Mouse (Mus musculus): ENCODE measurements at regions not wholly inside any gene's neighbourhood (a gene's known extent, or its start where the extent isn't known, plus 50 kb on each side); places are given as distances from the start of the nearest gene placed in this dataset.

DNA sequence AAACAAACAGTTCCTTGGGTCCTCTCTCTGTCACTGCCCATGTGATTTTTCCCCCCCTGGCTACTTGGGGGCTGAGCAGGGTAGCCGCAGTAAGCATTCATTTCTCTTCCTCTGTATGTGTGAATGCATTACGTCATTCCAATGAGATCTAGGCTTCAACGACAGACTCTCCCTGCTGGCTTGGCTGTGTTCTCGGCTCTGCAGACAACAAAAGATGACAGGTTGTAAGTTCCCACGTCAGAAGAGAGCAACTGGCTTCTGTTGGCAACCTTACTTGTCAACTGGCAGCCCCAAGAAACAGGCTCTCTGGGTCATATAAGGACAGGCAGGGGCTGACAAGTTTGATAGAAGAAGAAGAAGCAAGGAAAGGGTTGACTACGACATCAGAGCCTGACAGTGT lies 423.4 kb downstream of the Sorl1 start:
- Histone ChIP-seq H3K9me3 (replicated peaks) (no peaks in the 10 kb centered on the region), H3K27ac (no peak overlapping the region), H3K27me3 (replicated peaks) (no peaks in the 10 kb centered on the region), H3K4me2 (no peak overlapping the region), H3K4me1 (no peaks in the 10 kb centered on the region), H3K4me3 (no peak overlapping the region), H3K36me3 (no peaks in the 10 kb centered on the region), H3K9ac (no peak overlapping the region)
- 38% methylated on average over 6 of the region's 6 CpGs for WGBS (ENCODE audit: insufficient replicate concordance)
- ATAC-seq, result no peak

DNA sequence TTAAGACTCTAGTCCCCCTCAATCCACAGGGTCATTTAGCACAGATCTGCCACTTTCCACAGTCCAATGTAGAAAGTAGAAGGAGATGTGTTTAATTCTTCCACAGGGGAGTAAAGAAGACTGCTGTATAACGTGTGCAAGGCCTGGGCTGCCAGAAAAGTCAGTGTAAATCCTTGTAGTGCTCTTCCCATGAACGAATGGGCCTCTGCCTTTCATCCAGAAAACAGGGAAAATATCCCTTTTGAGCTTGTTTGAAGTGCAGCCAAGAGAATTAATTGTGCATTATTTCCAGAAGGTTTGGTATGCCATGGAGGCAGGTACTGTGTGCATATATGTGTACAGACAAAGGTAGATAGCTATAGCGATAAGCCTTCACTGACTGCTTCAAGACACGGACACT lies 425.1 kb downstream of the Sorl1 start:
- ATAC-seq, result no peak
- Histone ChIP-seq H3K4me3 (no peak overlapping the region), H3K27ac (no peak overlapping the region), H3K4me1 (no peaks in the 10 kb centered on the region), H3K9me3 (replicated peaks) (no peaks in the 10 kb centered on the region), H3K4me2 (no peak overlapping the region), H3K36me3 (no peaks in the 10 kb centered on the region), H3K27me3 (replicated peaks) (no peaks in the 10 kb centered on the region), H3K9ac (no peak overlapping the region)
- 66% methylated on average over 4 of the region's 4 CpGs for WGBS (ENCODE audit: insufficient replicate concordance)

GRCm38 (mm10) chr9:41697611-41698467 lies 426.3 kb downstream of the Sorl1 start:
- Histone ChIP-seq H3K4me1 (no peaks in the 10 kb centered on the region), H3K9me3 (replicated peaks) (no peaks in the 10 kb centered on the region), H3K27ac (no peak overlapping the region), H3K4me3 (no peak overlapping the region), H3K9ac (no peak overlapping the region), H3K27me3 (replicated peaks) (no peaks in the 10 kb centered on the region), H3K36me3 (no peaks in the 10 kb centered on the region), H3K4me2 (no peak overlapping the region)
- ATAC-seq, result no peak
- 72% methylated on average over 24 of the region's 24 CpGs for WGBS (ENCODE audit: insufficient replicate concordance)

- H3K27ac ChIP-seq, result no peak overlapping the region
- H3K36me3 ChIP-seq, result no peaks in the 10 kb centered on the region
- ATAC-seq, result no peak
- no peak overlapping the region for H3K4me2 ChIP-seq
- no peak overlapping the region for H3K4me3 ChIP-seq
- no peaks in the 10 kb centered on the region for H3K9me3 ChIP-seq (replicated peaks)
- no peak overlapping the region for H3K9ac ChIP-seq
- no peaks in the 10 kb centered on the region for H3K27me3 ChIP-seq (replicated peaks)
- no peaks in the 10 kb centered on the region for H3K4me1 ChIP-seq
Measured at GRCm38 (mm10) chr9:41697160-41697559, 426.9 kb downstream of the Sorl1 start.

- no peaks in the 10 kb centered on the region for H3K4me1 ChIP-seq
- 71% methylated on average over 1 of the region's 1 CpGs for WGBS (ENCODE audit: insufficient replicate concordance)
- no peak overlapping the region for H3K4me2 ChIP-seq
- H3K27ac ChIP-seq, result no peak overlapping the region
- H3K9me3 ChIP-seq (replicated peaks), result no peaks in the 10 kb centered on the region
- no peak for ATAC-seq
- H3K9ac ChIP-seq, result no peak overlapping the region
- no peak overlapping the region for H3K4me3 ChIP-seq
- no peaks in the 10 kb centered on the region for H3K36me3 ChIP-seq
- no peaks in the 10 kb centered on the region for H3K27me3 ChIP-seq (replicated peaks)
Measured at GRCm38 (mm10) chr9:41682911-41683310, 441.2 kb downstream of the Sorl1 start.

- H3K4me1 ChIP-seq, result no peaks in the 10 kb centered on the region
- no peaks in the 10 kb centered on the region for H3K27me3 ChIP-seq (replicated peaks)
- no peak overlapping the region for H3K9ac ChIP-seq
- no peaks in the 10 kb centered on the region for H3K36me3 ChIP-seq
- H3K4me3 ChIP-seq, result no peak overlapping the region
- H3K4me2 ChIP-seq, result no peak overlapping the region
- ATAC-seq, result no peak
- H3K27ac ChIP-seq, result no peak overlapping the region
- H3K9me3 ChIP-seq (replicated peaks), result no peaks in the 10 kb centered on the region
- 58% methylated on average over 2 of the region's 2 CpGs for WGBS (ENCODE audit: insufficient replicate concordance)
Measured at GRCm38 (mm10) chr9:41675656-41676055, 448.4 kb downstream of the Sorl1 start.

DNA sequence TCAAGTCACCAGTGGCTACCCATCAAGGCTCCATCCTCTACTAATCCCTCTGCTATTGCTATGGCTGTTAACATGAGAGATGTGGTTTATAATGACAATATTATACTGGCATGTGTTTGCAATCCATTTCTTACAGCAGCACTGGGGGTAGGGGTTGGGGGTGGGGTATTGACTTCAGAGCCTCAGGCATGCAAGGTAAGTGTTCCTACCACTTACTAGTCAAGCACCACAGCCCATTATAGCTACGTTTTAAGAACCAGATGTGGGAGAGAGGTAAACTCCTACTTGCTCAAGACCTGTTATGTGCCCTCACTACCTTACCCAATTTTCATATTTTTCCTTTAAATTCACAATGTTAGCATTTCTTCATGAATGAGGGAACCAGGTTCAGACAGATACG lies 451.1 kb downstream of the Sorl1 start:
- Histone ChIP-seq H3K4me3 (no peak overlapping the region), H3K36me3 (no peaks in the 10 kb centered on the region), H3K27ac (no peak overlapping the region), H3K4me1 (no peaks in the 10 kb centered on the region), H3K4me2 (no peak overlapping the region), H3K27me3 (replicated peaks) (no peaks in the 10 kb centered on the region), H3K9ac (no peak overlapping the region), H3K9me3 (replicated peaks) (no peaks in the 10 kb centered on the region)
- WGBS (ENCODE audit: insufficient replicate concordance), result 53% methylated on average over 2 of the region's 2 CpGs
- ATAC-seq, result no peak

DNA sequence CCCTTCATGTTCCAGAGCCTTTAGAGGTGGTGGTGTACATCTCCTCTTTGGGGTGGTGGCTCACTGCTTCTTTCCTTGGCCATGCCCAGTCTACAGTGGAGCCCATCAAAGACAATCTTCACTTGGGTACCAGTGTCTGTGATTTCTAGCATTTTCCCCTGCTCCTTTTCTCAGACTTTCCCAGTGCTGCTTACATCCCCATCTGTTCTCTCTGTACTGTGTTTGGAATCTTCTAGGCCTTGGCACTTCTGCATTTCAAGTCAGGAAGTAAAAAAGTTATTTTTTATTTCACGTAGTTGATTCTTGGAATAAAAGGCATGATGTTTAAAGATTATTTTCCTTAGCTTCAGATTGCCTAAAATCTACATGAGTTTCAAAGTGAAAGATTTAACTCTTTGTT lies 455.4 kb downstream of the Sorl1 start:
- WGBS (ENCODE audit: insufficient replicate concordance), result 64% methylated on average over 1 of the region's 1 CpGs
- H3K4me2 ChIP-seq, result no peak overlapping the region
- no peaks in the 10 kb centered on the region for H3K9me3 ChIP-seq (replicated peaks)
- no peak overlapping the region for H3K27ac ChIP-seq
- no peaks in the 10 kb centered on the region for H3K4me1 ChIP-seq
- H3K27me3 ChIP-seq (replicated peaks), result no peaks in the 10 kb centered on the region
- no peak overlapping the region for H3K9ac ChIP-seq
- no peak for ATAC-seq
- no peak overlapping the region for H3K4me3 ChIP-seq
- H3K36me3 ChIP-seq, result no peaks in the 10 kb centered on the region

DNA sequence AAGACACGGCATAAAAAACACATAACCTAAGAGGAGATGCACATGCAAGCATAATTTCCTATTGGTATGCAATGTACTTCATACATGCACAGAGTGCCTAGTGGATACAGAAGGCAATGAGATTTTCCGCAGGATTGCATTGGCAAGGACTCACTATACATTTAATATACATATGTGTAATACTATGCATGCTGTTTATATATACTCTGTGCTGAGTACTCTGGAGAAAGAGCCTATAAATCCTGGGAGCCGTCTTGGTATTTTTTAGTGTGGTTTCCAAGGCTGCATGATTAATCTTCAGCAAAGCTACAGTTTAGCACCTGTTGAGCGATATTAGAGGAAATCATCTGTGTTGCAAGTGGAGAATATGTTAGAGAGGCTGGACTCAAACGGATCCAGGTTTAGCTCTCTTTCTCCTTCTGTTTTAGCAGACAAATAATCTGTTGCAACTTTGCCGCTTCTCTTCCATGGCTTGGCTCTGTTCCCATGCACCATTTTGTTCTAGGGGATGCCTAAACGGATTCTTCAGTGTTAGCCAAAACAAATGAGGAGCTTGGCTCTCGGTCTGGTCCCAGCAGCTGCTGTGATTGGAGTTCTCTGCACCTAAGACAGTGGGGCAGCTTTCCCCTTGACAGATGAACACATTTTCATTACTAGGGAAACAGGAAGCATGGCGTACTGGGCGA lies 459.0 kb downstream of the Sorl1 start:
- Histone ChIP-seq H3K4me3 (no peak overlapping the region), H3K36me3 (no peaks in the 10 kb centered on the region), H3K27ac (no peak overlapping the region), H3K9me3 (replicated peaks) (no peaks in the 10 kb centered on the region), H3K4me1 (no peaks in the 10 kb centered on the region), H3K27me3 (replicated peaks) (no peaks in the 10 kb centered on the region), H3K4me2 (no peak overlapping the region), H3K9ac (no peak overlapping the region)
- 63% methylated on average over 10 of the region's 10 CpGs for WGBS (ENCODE audit: insufficient replicate concordance)
- ATAC-seq, result no peak

DNA sequence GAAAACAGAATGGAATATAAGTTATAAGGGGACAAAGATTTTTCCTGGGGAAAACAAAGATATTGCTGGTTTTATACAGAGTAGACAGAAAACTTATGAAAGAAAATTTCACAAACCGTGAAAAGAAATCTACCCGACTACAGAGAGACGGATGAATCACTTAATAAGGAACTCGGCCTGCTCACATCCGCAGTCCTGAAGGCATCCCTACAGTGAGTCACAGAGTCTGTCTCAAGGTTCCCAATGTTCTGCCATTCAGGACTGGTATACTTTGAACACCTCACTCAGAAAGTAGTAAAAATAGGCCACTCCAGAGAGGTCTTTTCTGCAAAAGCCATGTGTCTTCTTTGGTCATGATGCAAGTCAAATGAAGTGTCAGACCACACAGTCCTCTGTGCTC lies 463.5 kb downstream of the Sorl1 start:
- Histone ChIP-seq H3K9ac (no peak overlapping the region), H3K4me2 (no peak overlapping the region), H3K9me3 (replicated peaks) (no peaks in the 10 kb centered on the region), H3K27me3 (replicated peaks) (no peaks in the 10 kb centered on the region), H3K27ac (no peak overlapping the region), H3K4me1 (no peaks in the 10 kb centered on the region), H3K36me3 (no peaks in the 10 kb centered on the region), H3K4me3 (no peak overlapping the region)
- 82% methylated on average over 5 of the region's 5 CpGs for WGBS (ENCODE audit: insufficient replicate concordance)
- no peak for ATAC-seq

DNA sequence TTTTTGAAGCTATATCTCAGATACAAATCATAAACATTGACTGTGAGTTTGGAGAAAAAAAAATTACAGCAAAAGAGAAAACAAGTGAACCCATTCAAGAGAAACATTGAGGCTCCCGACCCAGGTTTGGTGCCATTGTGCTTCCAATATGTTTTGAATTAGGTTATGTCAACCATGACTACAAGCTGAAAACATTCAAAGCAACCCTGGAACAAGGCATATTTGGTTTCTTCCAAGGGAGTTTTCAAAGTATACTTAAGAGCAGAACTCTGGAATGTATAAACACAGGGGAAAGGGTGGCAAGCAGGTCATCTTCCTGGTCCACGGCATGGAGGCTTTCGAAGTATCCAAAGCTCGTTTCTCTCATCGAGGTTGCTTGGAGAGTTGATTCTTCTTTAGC lies 464.1 kb downstream of the Sorl1 start:
- Histone ChIP-seq H3K9ac (no peak overlapping the region), H3K9me3 (replicated peaks) (no peaks in the 10 kb centered on the region), H3K27ac (no peak overlapping the region), H3K4me1 (no peaks in the 10 kb centered on the region), H3K36me3 (no peaks in the 10 kb centered on the region), H3K27me3 (replicated peaks) (no peaks in the 10 kb centered on the region), H3K4me2 (no peak overlapping the region), H3K4me3 (no peak overlapping the region)
- 78% methylated on average over 5 of the region's 5 CpGs for WGBS (ENCODE audit: insufficient replicate concordance)
- no peak for ATAC-seq

GRCm38 (mm10) chr9:41631564-41632205 lies 470.2 kb upstream of the Ubash3b start:
- Histone ChIP-seq H3K36me3 (no peaks in the 10 kb centered on the region), H3K27ac (no peak overlapping the region), H3K9me3 (replicated peaks) (no peaks in the 10 kb centered on the region), H3K9ac (no peak overlapping the region), H3K4me3 (no peak overlapping the region), H3K4me2 (no peak overlapping the region), H3K27me3 (replicated peaks) (no peaks in the 10 kb centered on the region), H3K4me1 (no peaks in the 10 kb centered on the region)
- 58% methylated on average over 2 of the region's 2 CpGs for WGBS (ENCODE audit: insufficient replicate concordance)
- no peak for ATAC-seq

All from liver, embryonic 12.5 days (tissue).